9 mouse cellular contexts compared by ENCODE assay signal in genomic region chr2:180659353-180660150, GRCm38 (mm10). TPM values are rescaled to one million over a fixed set of nuclear protein-coding genes. Genes with fewer than 3 reads are reported as not detected.
DNase-seq lines count a peak whose midpoint lies in the region; ATAC-seq and TF ChIP-seq lines count a peak whose summit lies in the region.
"Had no signal": no experiment of that assay in that cellular context is flagged by ENCODE, and none has a peak within 500 bp of the region (broad histone marks: within the 10 kb centered on the region; RNA-seq: fewer than 3 reads in every experiment).

No protein-coding gene starts in this region.

- H3K4me2 ChIP-seq in forebrain, postnatal 0 days (ENCODE audit: low read depth): peak overlapping the region; percentile 35
- peak overlapping the region; percentile 27; the same call in 1 of the 2 replicates for H3K4me2 ChIP-seq in liver, embryonic 12.5 days

- H3K36me3 ChIP-seq in forebrain, postnatal 0 days (ENCODE audit: insufficient read depth): peaks cover 10% of the 10 kb centered on the region; the same call in 1 of the 2 replicates
- H3K36me3 ChIP-seq in liver, embryonic 12.5 days: peaks cover 29% of the 10 kb centered on the region

- H3K9me3 ChIP-seq in forebrain, postnatal 0 days (ENCODE audit: low read length): no peaks in the 10 kb centered on the region
- H3K9me3 ChIP-seq in liver, embryonic 12.5 days (replicated peaks): no peaks in the 10 kb centered on the region

- intact Hi-C loops in heart, postnatal 36 days (cut with DNase I): no loop called here

- peak; percentile 90 for DNase-seq in heart, adult 11 months
- DNase-seq in heart, postnatal 36 days: no peak
- peak; percentile 9 for DNase-seq in brain, embryonic 14.5 days (ENCODE audit: low read depth)
- DNase-seq in forebrain, postnatal 0 days: no peak
- no peak for DNase-seq in layer of hippocampus, adult 11-12 months (ENCODE audit: low spot score)
- no peak for DNase-seq in layer of hippocampus, adult 18-20 months (ENCODE audit: low spot score in 2 of 2)
- no peak for DNase-seq in right cerebral cortex, postnatal 36 days (ENCODE audit: low spot score in 2 of 2)

- 25% methylated on average over 42 of the region's 42 CpGs for WGBS in forebrain, postnatal 0 days
- 51% methylated on average over 42 of the region's 42 CpGs for WGBS in liver, embryonic 12.5 days (ENCODE audit: insufficient replicate concordance)

- no peak overlapping the region for H3K27ac ChIP-seq in forebrain, postnatal 0 days (ENCODE audit: low read depth, low read length)
- no peak overlapping the region for H3K27ac ChIP-seq in liver, embryonic 12.5 days

- no peak for TF ChIP-seq POLR2A in brain, embryonic 14.5 days (IDR thresholded peaks at IDR 0.05; ENCODE audit: borderline replicate concordance, extremely low read depth, insufficient read depth, insufficient read length, poor library complexity, severe bottlenecking)

- H3K9ac ChIP-seq in forebrain, postnatal 0 days: peak overlapping the region; percentile 37
- H3K9ac ChIP-seq in liver, embryonic 12.5 days: no peak overlapping the region

- H3K4me3 ChIP-seq in forebrain, postnatal 0 days (ENCODE audit: low read depth, low read length): no peak overlapping the region
- no peak overlapping the region for H3K4me3 ChIP-seq in liver, embryonic 12.5 days
- H3K4me3 ChIP-seq: erythroblast, embryonic 14.5 days had no signal

- no peak for TF ChIP-seq CTCF in brain, embryonic 14.5 days (IDR thresholded peaks at IDR 0.05; ENCODE audit: borderline replicate concordance, extremely low read depth, insufficient read depth, insufficient read length)
- TF ChIP-seq CTCF in forebrain, postnatal 0 days (IDR thresholded peaks at IDR 0.05; ENCODE audit: low read depth): no peak

- H3K4me1 ChIP-seq in forebrain, postnatal 0 days (ENCODE audit: insufficient read depth): no peaks in the 10 kb centered on the region
- H3K4me1 ChIP-seq in liver, embryonic 12.5 days: 0 out of 2 replicates have a peak, but pooled peaks cover 9% of the 10 kb centered on the region

- H3K27me3 ChIP-seq in forebrain, postnatal 0 days (ENCODE audit: insufficient read depth, low read length): no peaks in the 10 kb centered on the region
- H3K27me3 ChIP-seq in liver, embryonic 12.5 days (replicated peaks): no peaks in the 10 kb centered on the region

- ATAC-seq in forebrain, postnatal 0 days: no peak
- ATAC-seq in liver, embryonic 12.5 days: no peak

RNA-seq across cellular contexts. Expression of gene Tcfl5, which starts 17.0 kb away (rescaled TPM):
- total RNA-seq in heart, postnatal 36 days (2021): under 1 TPM in 1 of 2 experiments, not detected in 1; 0.25 TPM
- polyA plus RNA-seq in brain, embryonic 14.5 days (2012; rRNA removed): 1.2 and 1.9 TPM in 2 replicates
- total RNA-seq in forebrain, postnatal 0 days (2014; rRNA removed): 5.3 and 5.9 TPM in 2 replicates
- 0.88 and 1.2 TPM in 2 replicates for polyA plus RNA-seq in forebrain, postnatal 0 days (2015; fragmentation: Nextera tagmentation; extraction: Ambion mirVana)
- 0.08 and 0.26 TPM in 2 replicates for polyA plus RNA-seq in liver, embryonic 12.5 days (2016; fragmentation: Nextera tagmentation; extraction: Ambion mirVana)
- under 1 TPM; 0.18 to 0.25 TPM for total RNA-seq in layer of hippocampus, adult 18-20 months (2021)
- polyA plus RNA-seq: erythroblast, embryonic 14.5 days had no signal

RNA-seq across cellular contexts. Expression of gene Dido1, which starts 50.2 kb away (rescaled TPM):
- total RNA-seq in heart, postnatal 36 days (2021): 10 to 100 TPM; 24.4 to 29.0 TPM
- polyA plus RNA-seq in brain, embryonic 14.5 days (2012; rRNA removed): 24.9 and 31.0 TPM in 2 replicates
- total RNA-seq in forebrain, postnatal 0 days (2014; rRNA removed): 41.2 and 50.2 TPM in 2 replicates
- polyA plus RNA-seq in forebrain, postnatal 0 days (2015; fragmentation: Nextera tagmentation; extraction: Ambion mirVana): 12.2 and 17.6 TPM in 2 replicates
- polyA plus RNA-seq in liver, embryonic 12.5 days (2016; fragmentation: Nextera tagmentation; extraction: Ambion mirVana): 20.6 and 21.5 TPM in 2 replicates
- total RNA-seq in layer of hippocampus, adult 18-20 months (2021): 10 to 100 TPM; 53.2 to 54.6 TPM

RNA-seq across cellular contexts. Expression of gene Gid8, which starts 50.4 kb away (rescaled TPM):
- total RNA-seq in heart, postnatal 36 days (2021): 10 to 100 TPM; 59.4 to 60.5 TPM
- 62.8 and 64.7 TPM in 2 replicates for polyA plus RNA-seq in brain, embryonic 14.5 days (2012; rRNA removed)
- 49.8 and 69.9 TPM in 2 replicates for total RNA-seq in forebrain, postnatal 0 days (2014; rRNA removed)
- 43.6 and 50.6 TPM in 2 replicates for polyA plus RNA-seq in forebrain, postnatal 0 days (2015; fragmentation: Nextera tagmentation; extraction: Ambion mirVana)
- polyA plus RNA-seq in liver, embryonic 12.5 days (2016; fragmentation: Nextera tagmentation; extraction: Ambion mirVana): 102 and 111 TPM in 2 replicates
- total RNA-seq in layer of hippocampus, adult 18-20 months (2021): 10 to 100 TPM; 58.6 to 61.5 TPM

Comparison
In these comparisons a context has a peak if more than half of its experiments do, and no peak if none do; other contexts are left out.
1. DNase-seq: peak in heart, adult 11 months (single experiment) and brain, embryonic 14.5 days (single experiment); none in heart, postnatal 36 days (0 of 2), forebrain, postnatal 0 days (single experiment), layer of hippocampus, adult 11-12 months (single experiment), layer of hippocampus, adult 18-20 months (0 of 2) and right cerebral cortex, postnatal 36 days (0 of 2).